Mouse (Mus musculus) lung, embryonic 14.5 days (tissue): ENCODE results near the gene Drd1. TPM values are rescaled to one million over a fixed set of nuclear protein-coding genes. Genes with fewer than 3 reads are reported as not detected.

Experiments used
- ATAC-seq: fragments of 200-750 bp; cut with Nextera tagmentation; 2 replicates; pipeline ENCODE4 v1.8.0; 2017; ENCODE audit warnings: mild to moderate bottlenecking, moderate TSS enrichment, moderate library complexity; ENCODE audit not compliant: insufficient read depth
- DNase-seq: peaks from one replicate; pipeline ENCODE4 v3.0.0-alpha.2; 2015
- H3K27ac ChIP-seq: fragments of 300-500 bp; sonication (generic); 2 replicates; pipeline ENCODE4 v1.5.1; 2014; ENCODE audit warnings: low read depth, mild to moderate bottlenecking, moderate library complexity
- H3K27me3 ChIP-seq: fragments of 300-500 bp; sonication (generic); 2 replicates; pipeline ENCODE4 v1.6.1; 2014; ENCODE audit warnings: low read length, control low read depth; ENCODE audit not compliant: insufficient read depth
- H3K36me3 ChIP-seq: fragments of 300-500 bp; sonication (generic); 2 replicates; pipeline ENCODE4 v1.6.1; 2014; ENCODE audit warnings: control low read depth; ENCODE audit not compliant: insufficient read depth
- H3K4me1 ChIP-seq: fragments of 300-500 bp; sonication (generic); 2 replicates; pipeline ENCODE4 v1.6.1; 2014; ENCODE audit warnings: antibody characterized with exemption, control low read depth; ENCODE audit not compliant: insufficient read depth
- H3K4me2 ChIP-seq: fragments of 300-500 bp; sonication (generic); 2 replicates; pipeline ENCODE4 v1.6.1; 2014; ENCODE audit warnings: mild to moderate bottlenecking
- H3K4me3 ChIP-seq: fragments of 300-500 bp; sonication (generic); 2 replicates; pipeline ENCODE4 v1.5.1; 2014; ENCODE audit warnings: low read depth, low read length
- H3K9ac ChIP-seq: fragments of 300-500 bp; sonication (generic); 2 replicates; pipeline ENCODE4 v1.6.1; 2014
- H3K9me3 ChIP-seq: fragments of 300-500 bp; sonication (generic); 2 replicates; pipeline ENCODE4 v1.6.1; 2016; ENCODE audit warnings: low read depth, low read length, control low read depth
- CTCF ChIP-seq: IDR thresholded peaks from 2 replicates; pipeline ENCODE4 v1.5.1; 2016; ENCODE audit warnings: antibody characterized with exemption, low read depth
- WGBS: fragments of 180-500 bp; shearing (Covaris S2); extraction: QIAGEN DNeasy Blood & Tissue Kit; methylation state at CpG from one replicate; pipeline ENCODE4 v1.1.7; 2014; 5-methylcytosine and 5-hydroxymethylcytosine counted together
- polyA plus RNA-seq: library from polyadenylated mRNA; unstranded; fragments of >200 nt; fragmentation: Nextera tagmentation; extraction: Ambion mirVana; gene quantifications from 2 replicates; pipeline ENCODE4 v1.2.1, GENCODE M21; 2014

The Drd1 gene
- polyA plus RNA-seq, 1 experiment from 2014 or later, result 0.24 TPM

DNA sequence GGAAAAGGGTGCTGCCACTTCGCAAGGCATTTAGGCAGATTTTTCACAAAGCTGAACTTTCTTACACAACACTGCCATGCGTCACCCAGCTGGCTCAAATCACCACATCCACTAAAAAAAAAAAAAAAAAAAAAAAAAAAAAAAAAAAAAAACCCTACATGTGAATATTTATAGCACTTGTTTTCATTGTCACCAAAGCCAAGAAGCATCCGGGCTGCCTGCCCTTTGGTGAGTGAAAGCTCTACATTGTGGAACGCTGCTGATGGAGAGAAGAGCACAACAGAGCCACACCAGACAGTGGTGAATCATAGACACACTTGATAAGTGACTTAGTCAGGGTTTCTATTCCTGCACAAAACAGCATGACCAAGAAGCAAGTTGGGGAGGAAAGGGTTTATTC is 17.6 kb downstream of the Drd1 start:
- no peaks in the 10 kb centered on the region for H3K27me3 ChIP-seq
- H3K4me1 ChIP-seq, result no peaks in the 10 kb centered on the region
- no peaks in the 10 kb centered on the region for H3K36me3 ChIP-seq
- H3K9me3 ChIP-seq, result no peaks in the 10 kb centered on the region
- WGBS, result 51% methylated on average over 4 of the region's 4 CpGs
- H3K4me3 ChIP-seq, result no peak overlapping the region
- H3K4me2 ChIP-seq, result no peak overlapping the region
- peak; percentile 20 for DNase-seq
- no peak for TF ChIP-seq CTCF
- no peak overlapping the region for H3K27ac ChIP-seq
- ATAC-seq, result no peak
- no peak overlapping the region for H3K9ac ChIP-seq

DNA sequence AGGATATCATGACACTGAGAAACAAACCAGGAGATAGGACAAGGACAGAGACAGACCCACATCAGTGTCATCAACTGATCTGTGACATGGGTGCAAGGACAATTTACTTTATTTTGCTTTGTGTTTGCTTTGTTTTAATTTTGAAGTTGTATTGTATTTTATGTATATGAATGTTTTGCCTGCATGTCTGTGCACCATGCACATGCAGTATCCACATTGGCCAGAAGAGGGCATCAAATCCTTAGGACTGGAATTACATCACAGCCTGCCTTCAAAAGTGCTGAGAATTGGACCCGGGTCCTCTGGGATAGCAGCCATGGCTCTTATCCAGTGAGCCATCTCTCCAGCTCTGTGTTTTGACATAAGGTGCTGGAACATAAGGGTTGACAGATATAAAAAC is 20.0 kb downstream of the Drd1 start:
- Histone ChIP-seq H3K4me1 (no peaks in the 10 kb centered on the region), H3K36me3 (no peaks in the 10 kb centered on the region), H3K9ac (no peak overlapping the region), H3K4me3 (no peak overlapping the region), H3K4me2 (no peak overlapping the region), H3K9me3 (no peaks in the 10 kb centered on the region), H3K27me3 (no peaks in the 10 kb centered on the region), H3K27ac (no peak overlapping the region)
- ATAC-seq, result no peak
- DNase-seq, result peak; percentile 55
- 78% methylated on average over 1 of the region's 1 CpGs for WGBS
- TF ChIP-seq CTCF, result peak; percentile 61

DNA sequence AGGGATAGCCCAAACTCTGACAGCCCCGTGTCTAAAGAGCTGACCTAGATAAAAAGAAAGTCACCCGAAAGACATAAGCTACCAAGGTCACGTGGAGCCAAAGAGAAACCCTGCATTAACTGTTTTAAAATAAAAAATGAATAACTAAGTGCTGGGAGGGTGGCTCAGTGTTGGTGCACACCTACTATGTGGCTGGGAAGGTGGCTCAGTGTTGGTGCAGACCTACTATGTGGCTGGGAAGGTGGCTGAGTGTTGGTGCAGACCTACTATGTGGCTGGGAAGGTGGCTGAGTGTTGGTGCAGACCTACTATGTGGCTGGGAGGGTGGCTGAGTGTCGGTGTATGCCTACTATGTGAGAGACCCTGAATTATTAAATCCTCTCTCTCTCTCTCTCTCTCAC is 21.9 kb downstream of the Drd1 start:
- DNase-seq (no peak), ATAC-seq (no peak)
- Histone ChIP-seq H3K9me3 (no peaks in the 10 kb centered on the region), H3K36me3 (no peaks in the 10 kb centered on the region), H3K9ac (no peak overlapping the region), H3K4me3 (no peak overlapping the region), H3K27ac (no peak overlapping the region), H3K27me3 (no peaks in the 10 kb centered on the region), H3K4me1 (no peaks in the 10 kb centered on the region), H3K4me2 (no peak overlapping the region)
- WGBS, result 66% methylated on average over 4 of the region's 4 CpGs
- TF ChIP-seq CTCF, result no peak

DNA sequence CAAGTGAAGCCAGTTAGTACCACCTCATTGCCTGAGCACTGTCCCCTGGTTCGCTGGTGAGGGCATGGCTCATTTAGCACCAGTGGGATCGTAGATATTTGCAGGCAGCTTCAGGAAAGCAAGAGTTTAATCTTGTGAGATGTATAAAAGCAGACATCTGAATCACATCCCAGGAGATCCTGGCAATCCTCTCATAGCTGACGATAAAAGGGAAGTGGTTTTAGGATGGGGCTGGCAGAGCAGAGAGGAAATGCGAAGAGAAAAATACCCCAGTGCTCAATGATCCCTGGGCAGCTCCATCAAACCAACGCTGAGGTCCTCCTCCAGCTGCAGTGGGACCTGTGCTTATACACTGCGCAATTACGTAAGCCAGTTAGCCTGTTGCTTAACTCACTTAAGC is 28.4 kb downstream of the Drd1 start:
- Histone ChIP-seq H3K27me3 (no peaks in the 10 kb centered on the region), H3K4me2 (no peak overlapping the region), H3K36me3 (no peaks in the 10 kb centered on the region), H3K9me3 (no peaks in the 10 kb centered on the region), H3K9ac (no peak overlapping the region), H3K4me3 (no peak overlapping the region), H3K4me1 (no peaks in the 10 kb centered on the region), H3K27ac (no peak overlapping the region)
- TF ChIP-seq CTCF, result no peak
- 77% methylated on average over 7 of the region's 7 CpGs for WGBS
- ATAC-seq, result no peak
- no peak for DNase-seq

DNA sequence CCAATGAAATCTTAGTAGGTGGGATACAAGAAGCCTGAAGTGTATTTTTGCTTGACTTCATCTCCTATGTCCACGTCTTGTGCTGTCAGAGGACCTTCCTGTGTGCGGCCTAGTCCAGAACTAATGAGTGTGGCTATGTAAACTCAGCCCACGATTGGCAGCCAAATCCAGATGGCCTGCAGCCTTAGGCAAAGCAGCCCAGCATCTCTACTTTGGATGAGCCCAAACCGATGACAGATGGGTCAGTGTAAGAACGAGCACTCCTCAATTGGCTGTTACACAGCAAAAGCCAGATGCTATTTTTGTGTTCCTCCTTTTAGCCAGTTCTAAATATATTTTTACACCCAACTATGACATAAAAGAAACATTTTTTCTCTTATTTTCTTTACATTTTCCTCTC is 32.2 kb downstream of the Drd1 start:
- Histone ChIP-seq H3K4me2 (no peak overlapping the region), H3K36me3 (no peaks in the 10 kb centered on the region), H3K4me3 (no peak overlapping the region), H3K9me3 (no peaks in the 10 kb centered on the region), H3K4me1 (no peaks in the 10 kb centered on the region), H3K27me3 (no peaks in the 10 kb centered on the region), H3K27ac (no peak overlapping the region), H3K9ac (no peak overlapping the region)
- ATAC-seq (peak; percentile 38; the same call in 1 of the 2 replicates), DNase-seq (peak; percentile 79)
- WGBS, result 42% methylated on average over 5 of the region's 5 CpGs
- TF ChIP-seq CTCF, result no peak

DNA sequence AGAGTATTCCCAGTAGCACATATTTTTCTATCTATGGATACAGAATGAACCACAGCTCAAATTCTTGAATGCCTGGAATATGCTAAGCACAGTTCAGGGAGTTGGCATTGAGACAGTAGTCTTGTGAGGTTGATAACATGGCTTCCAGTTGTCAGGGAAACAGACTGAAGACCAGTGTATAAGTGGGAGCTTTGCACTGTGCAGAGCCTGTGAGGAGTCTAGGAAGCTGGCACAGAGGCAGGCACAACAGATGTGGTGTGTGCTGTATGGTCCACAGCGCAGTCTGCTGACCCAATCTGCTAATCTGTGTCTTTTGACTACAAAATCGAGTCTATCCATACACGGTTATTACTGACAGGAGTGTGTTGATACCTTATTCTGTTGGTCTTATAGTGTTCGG is 46.8 kb downstream of the Drd1 start:
- Histone ChIP-seq H3K4me3 (no peak overlapping the region), H3K9me3 (no peaks in the 10 kb centered on the region), H3K27ac (no peak overlapping the region), H3K4me2 (no peak overlapping the region), H3K36me3 (no peaks in the 10 kb centered on the region), H3K4me1 (no peaks in the 10 kb centered on the region), H3K27me3 (no peaks in the 10 kb centered on the region), H3K9ac (no peak overlapping the region)
- DNase-seq (no peak), ATAC-seq (no peak)
- WGBS, result 89% methylated on average over 4 of the region's 4 CpGs
- no peak for TF ChIP-seq CTCF

Other genes starting within 250 kb of the Drd1 start
- 81.4 and 83.1 TPM in 2 replicates for gene Sfxn1, start 16.2 kb upstream of the Drd1 start, polyA plus RNA-seq
- 0.15 TPM in 1 of 2 replicates, not detected in the other for gene Hrh2, start 136.4 kb upstream of the Drd1 start, polyA plus RNA-seq